Mouse (Mus musculus) CH12.LX (cell line): ENCODE data around the gene Amz2. TPM values are rescaled to one million over a fixed set of nuclear protein-coding genes. Genes with fewer than 3 reads are reported as not detected.

ENCODE experiments used
- DNase-seq: peaks from one replicate; pipeline ENCODE4 v3.0.0-alpha.2; 2013; ENCODE audit errors: extremely low read depth
- H3K27ac ChIP-seq: 2 replicates; pipeline ENCODE4 v1.5.1; 2012; ENCODE audit warnings: low read depth, mild to moderate bottlenecking, control low read depth, moderate library complexity; ENCODE audit not compliant: insufficient read depth
- H3K27me3 ChIP-seq: replicated peaks from 2 replicates; pipeline ENCODE3; 2012; ENCODE audit warnings: inconsistent platforms
- H3K36me3 ChIP-seq, 2 experiments: replicated peaks in 1 of 2; 2 replicates each; pipeline versions ENCODE3 to v1.6.1; 2012; ENCODE audit warnings: inconsistent platforms in 1 of 2, low read length in 1 of 2, mild to moderate bottlenecking in 1 of 2, mixed read lengths in 1 of 2, moderate library complexity in 1 of 2; ENCODE audit not compliant: control insufficient read depth in 1 of 2, insufficient read depth in 1 of 2
- H3K4me1 ChIP-seq, 2 experiments: 2 replicates each; pipeline ENCODE4 v1.6.1; 2012; ENCODE audit warnings: inconsistent platforms in 1 of 2, moderate library complexity in 1 of 2; ENCODE audit not compliant: insufficient read depth in 2 of 2, control insufficient read depth in 1 of 2
- H3K4me2 ChIP-seq: 2 replicates; pipeline ENCODE4 v1.6.1; 2012; ENCODE audit warnings: low read depth, mild to moderate bottlenecking, control low read depth; ENCODE audit not compliant: poor library complexity, insufficient read depth, severe bottlenecking
- H3K4me3 ChIP-seq, 3 experiments: fragments of 150-350 bp in 1 of 3; sonication (generic) in 1 of 3; replicated peaks in 1 of 3; 2 replicates each; pipeline versions ENCODE3 to v1.5.1; 2011 to 2012; ENCODE audit warnings: low read depth in 2 of 3, low read length in 2 of 3, mild to moderate bottlenecking in 2 of 3, moderate library complexity in 2 of 3, control low read depth in 1 of 3, improper control_type of control experiment in 1 of 3, inconsistent platforms in 1 of 3, mixed read lengths in 1 of 3; ENCODE audit not compliant: poor library complexity in 1 of 3
- H3K79me2 ChIP-seq: replicated peaks from 2 replicates; pipeline ENCODE4 v1.6.1; 2012; ENCODE audit warnings: mild to moderate bottlenecking, moderate library complexity; ENCODE audit not compliant: control insufficient read depth, poor library complexity, insufficient read depth, severe bottlenecking; ENCODE audit errors: extremely low read depth
- H3K9ac ChIP-seq: 2 replicates; pipeline ENCODE4 v1.6.1; 2012; ENCODE audit warnings: low read depth, mild to moderate bottlenecking, control low read depth, moderate library complexity; ENCODE audit not compliant: insufficient read depth
- H3K9me3 ChIP-seq: replicated peaks from 2 replicates; pipeline ENCODE3; 2012; ENCODE audit warnings: low read length, inconsistent platforms, mixed read lengths
- BHLHE40 ChIP-seq: IDR thresholded peaks from 2 replicates; pipeline ENCODE4 v1.6.1; 2011; ENCODE audit warnings: mild to moderate bottlenecking, low read depth, low read length, improper control_type of control experiment
- CTCF ChIP-seq, 2 experiments: IDR thresholded peaks in 1 of 2; conservative IDR thresholded peaks in 1 of 2; 2 replicates each; pipeline ENCODE4 v1.5.1; 2011 to 2012; ENCODE audit warnings: low read depth in 2 of 2, low read length in 2 of 2, improper control_type of control experiment in 1 of 2, inconsistent platforms in 1 of 2, mild to moderate bottlenecking in 1 of 2, moderate library complexity in 1 of 2
- E2F4 ChIP-seq: IDR thresholded peaks from 2 replicates; pipeline ENCODE4 v1.6.1; 2011; ENCODE audit warnings: low read depth, low read length, improper control_type of control experiment; ENCODE audit not compliant: insufficient replicate concordance
- EP300 ChIP-seq: IDR thresholded peaks from 2 replicates; pipeline ENCODE4 v1.6.1; 2011; ENCODE audit warnings: low read length, improper control_type of control experiment
- ETS1 ChIP-seq: conservative IDR thresholded peaks from 2 replicates; pipeline ENCODE4 v1.6.1; 2012; ENCODE audit warnings: low read depth, mild to moderate bottlenecking, inconsistent platforms, low read length, improper control_type of control experiment, moderate library complexity
- GABPA ChIP-seq: IDR thresholded peaks from 2 replicates; pipeline ENCODE4 v1.6.1; 2012; ENCODE audit warnings: low read depth, low read length, improper control_type of control experiment, inconsistent platforms; ENCODE audit not compliant: insufficient replicate concordance
- IRF4 ChIP-seq: IDR thresholded peaks from 2 replicates; pipeline ENCODE4 v1.6.1; 2014; ENCODE audit warnings: low read depth, mild to moderate bottlenecking, inconsistent platforms, low read length, improper control_type of control experiment
- MAFK ChIP-seq: IDR thresholded peaks from 2 replicates; pipeline ENCODE4 v1.6.1; 2011; ENCODE audit warnings: low read length, improper control_type of control experiment; ENCODE audit not compliant: insufficient replicate concordance
- MAZ ChIP-seq: IDR thresholded peaks from 2 replicates; pipeline ENCODE4 v1.6.1; 2012; ENCODE audit warnings: low read depth, mild to moderate bottlenecking, inconsistent platforms, low read length, improper control_type of control experiment, moderate library complexity
- MEF2A ChIP-seq: IDR thresholded peaks from 2 replicates; pipeline ENCODE4 v1.6.1; 2014; ENCODE audit warnings: low read depth, mild to moderate bottlenecking, inconsistent platforms, low read length, improper control_type of control experiment, borderline replicate concordance
- MYC ChIP-seq: IDR thresholded peaks from 2 replicates; pipeline ENCODE4 v1.6.1; 2011; ENCODE audit warnings: low read depth, mild to moderate bottlenecking, improper control_type of control experiment, low read length
- POLR2A ChIP-seq: IDR thresholded peaks from 2 replicates; pipeline ENCODE4 v1.6.1; 2011; ENCODE audit warnings: low read depth, mild to moderate bottlenecking, improper control_type of control experiment, low read length
- RAD21 ChIP-seq: IDR thresholded peaks from 2 replicates; pipeline ENCODE4 v1.6.1; 2011; ENCODE audit warnings: low read depth, mild to moderate bottlenecking, low read length, improper control_type of control experiment, moderate library complexity
- SIN3A ChIP-seq: IDR thresholded peaks from 2 replicates; pipeline ENCODE4 v1.6.1; 2012; ENCODE audit warnings: low read length, improper control_type of control experiment, inconsistent platforms
- TBP ChIP-seq: conservative IDR thresholded peaks from 2 replicates; pipeline ENCODE4 v1.6.1; 2011; ENCODE audit warnings: low read depth, low read length, improper control_type of control experiment
- TCF12 ChIP-seq: IDR thresholded peaks from 2 replicates; pipeline ENCODE4 v1.6.1; 2014; ENCODE audit warnings: low read depth, mild to moderate bottlenecking, inconsistent platforms, low read length, improper control_type of control experiment
- ZC3H11A ChIP-seq: IDR thresholded peaks from 2 replicates; pipeline ENCODE4 v1.6.1; 2012; ENCODE audit warnings: low read depth, mild to moderate bottlenecking, inconsistent platforms, low read length, improper control_type of control experiment
- ZNF384 ChIP-seq: IDR thresholded peaks from 2 replicates; pipeline ENCODE4 v1.6.1; 2012; ENCODE audit warnings: low read depth, low read length, improper control_type of control experiment, inconsistent platforms
- dilution Hi-C: fragments of 300-500 bp; cut with MboI; formaldehyde crosslinking; loops from 2 replicates; pipeline ENCODE4 v1.14.3; 2020; ENCODE audit warnings: low sequenced_read_pairs; ENCODE audit not compliant: extremely low pct_unique_long_range_greater_than_20kb, extremely low pct_ligation_motif_present
- in situ Hi-C: fragments of 300-500 bp; cut with MboI; formaldehyde crosslinking; loops from 3 replicates; pipeline ENCODE4 v1.14.3; 2019; ENCODE audit warnings: low sequenced_read_pairs, low pct_ligation_motif_present, low pct_unique_long_range_greater_than_20kb, mixed read lengths
- polyA plus RNA-seq: library from polyadenylated mRNA; unstranded; fragments of >175 nt; gene quantifications from 2 replicates; pipeline ENCODE4 v1.2.1, GENCODE M21; 2012; ENCODE audit warnings: low read depth; ENCODE audit not compliant: insufficient read length
- total RNA-seq, 2 experiments: library from RNA; depleted of rRNA; stranded (reverse); fragments of 300-350 nt in 1 of 2; fragments of >200 nt in 1 of 2; gene quantifications; 2 replicates each; pipeline ENCODE4 v1.2.3; 2012 to 2014

Gene Amz2
- total and polyA plus RNA-seq, 3 experiments: 22.3 to 23.7 (median 23.3) TPM

- TF ChIP-seq ETS1: peak; percentile 93
- TF ChIP-seq SIN3A: peak; percentile 77
- peak; percentile 56; the same call in 1 of the 2 replicates for TF ChIP-seq TBP
- TF ChIP-seq MAZ: peak; percentile 88
- peak; percentile 71 for TF ChIP-seq POLR2A
- TF ChIP-seq TCF12: peak; percentile 63
- TF ChIP-seq MAFK: no peak; the same call in 1 of the 2 replicates
- peak; percentile 90 for TF ChIP-seq MYC
- TF ChIP-seq ZC3H11A: no peak
- TF ChIP-seq E2F4: no peak
- TF ChIP-seq IRF4: peak; percentile 61
- peak in 1 of 2 experiments; percentile 72; a peak in 2 of 4 replicates for TF ChIP-seq CTCF (conservative IDR thresholded peaks at IDR 0.05 in 1 of 2, IDR thresholded peaks at IDR 0.05 in 1 of 2; ENCODE audit: low read depth in 2 of 2, low read length in 2 of 2)
Observed at GRCm38 (mm10) chr11:109419961-109420566, 5.7 kb upstream of the Amz2 start (continued).

GRCm38 (mm10) chr11:109420567-109420962 is 5.2 kb upstream of the Amz2 start:
- Histone ChIP-seq H3K9ac (peak overlapping the region; percentile 24; the same call in 1 of the 2 replicates), H3K27ac (peak overlapping the region; percentile 0; the same call in 1 of the 2 replicates), H3K27me3 (no peaks in the 10 kb centered on the region), H3K79me2 (no peaks in the 10 kb centered on the region), H3K4me2 (peak overlapping the region; percentile 67), H3K4me1 (peaks cover 17 to 54% of the 10 kb centered on the region in 2 experiments), H3K36me3 (no peaks in the 10 kb centered on the region), H3K4me3 (peak overlapping the region; percentile 9 to 48 (median 29)), H3K9me3 (peaks cover 9% of the 10 kb centered on the region)
- TF ChIP-seq MAFK: no peak
- 0 out of 2 replicates have a peak, but pooled peaks have one; percentile 11 for TF ChIP-seq IRF4
- 0 out of 2 replicates have a peak, but pooled peaks have one; percentile 1 for TF ChIP-seq ZNF384
- peak; percentile 9 for TF ChIP-seq MEF2A
- TF ChIP-seq GABPA: no peak
- in situ Hi-C loops: no loop called here
- dilution Hi-C loops: no loop called here
- peak; percentile 44 for DNase-seq

GRCm38 (mm10) chr11:109421205-109421604 is 4.5 kb upstream of the Amz2 start:
- TF ChIP-seq IRF4 (peak; percentile 55), EP300 (no peak; the same call in 1 of the 2 replicates), ETS1 (peak; percentile 28; the same call in 1 of the 2 replicates), ZNF384 (0 out of 2 replicates have a peak, but pooled peaks have one; percentile 32), RAD21 (no peak), BHLHE40 (peak; percentile 52)
- dilution Hi-C loops: no loop called here
- no peak overlapping the region for H3K4me2 ChIP-seq
- in situ Hi-C loops: no loop called here
- no peak overlapping the region for H3K9ac ChIP-seq
- no peaks in the 10 kb centered on the region for H3K27me3 ChIP-seq
- no peaks in the 10 kb centered on the region for H3K79me2 ChIP-seq
- no peaks in the 10 kb centered on the region for H3K36me3 ChIP-seq
- H3K9me3 ChIP-seq: peaks cover 9% of the 10 kb centered on the region
- no peak overlapping the region for H3K4me3 ChIP-seq
- DNase-seq: no peak
- H3K4me1 ChIP-seq: peaks cover 17 to 54% of the 10 kb centered on the region in 2 experiments
- no peak overlapping the region for H3K27ac ChIP-seq
